Mouse (Mus musculus): ENCODE measurements at regions not wholly inside any gene's neighbourhood (a gene's known extent, or its start where the extent isn't known, plus 50 kb on each side); places are given as distances from the start of the nearest gene placed in this dataset.

GRCm38 (mm10) chr15:12066857-12067211, 50.8 kb upstream of the Zfr start:
- DNase-seq (ENCODE audit: low spot score in 2 of 2): no peak

GRCm38 (mm10) chr15:12066176-12066856, 51.3 kb upstream of the Zfr start:
- DNase-seq (ENCODE audit: low spot score in 2 of 2): peak; percentile 83

- no peak for DNase-seq (ENCODE audit: low spot score in 2 of 2)
Observed at GRCm38 (mm10) chr15:12054870-12055269, 58.1 kb upstream of the Sub1 start.

- DNase-seq (ENCODE audit: low spot score in 2 of 2): no peak
Observed at GRCm38 (mm10) chr15:12053610-12054009, 56.8 kb upstream of the Sub1 start.

GRCm38 (mm10) chr15:12048965-12049364, 52.2 kb upstream of the Sub1 start:
- DNase-seq (ENCODE audit: low spot score in 2 of 2): no peak

GRCm38 (mm10) chr15:12048214-12048507, 51.4 kb upstream of the Sub1 start:
- no peak for DNase-seq (ENCODE audit: low spot score in 2 of 2)

- no peak for DNase-seq (ENCODE audit: low spot score in 2 of 2)
Observed at GRCm38 (mm10) chr15:12047349-12048213, 50.8 kb upstream of the Sub1 start.
